Mouse (Mus musculus) forebrain, embryonic 16.5 days (tissue): ENCODE results near the gene Fbxl12. TPM values are rescaled to one million over a fixed set of nuclear protein-coding genes. Genes with fewer than 3 reads are reported as not detected.
"Not testable (repeated sequence)": the region's sequence is repeated elsewhere in the genome, so short reads cannot be mapped to it uniquely, and the experiment has no call there.

Source experiments
- ATAC-seq: fragments of 200-750 bp; cut with Nextera tagmentation; 2 replicates; pipeline ENCODE4 v1.8.0; 2017; ENCODE audit warnings: mild to moderate bottlenecking, moderate library complexity
- H3K27ac ChIP-seq: fragments of 300-500 bp; sonication (generic); 2 replicates; pipeline ENCODE4 v1.5.1; 2014; ENCODE audit warnings: low read length, control low read depth
- H3K27me3 ChIP-seq: fragments of 300-500 bp; sonication (generic); replicated peaks from 2 replicates; pipeline ENCODE4 v1.6.1; 2014; ENCODE audit warnings: low read length; ENCODE audit not compliant: control insufficient read depth, insufficient read depth
- H3K36me3 ChIP-seq: fragments of 300-500 bp; sonication (generic); 2 replicates; pipeline ENCODE4 v1.6.1; 2014; ENCODE audit not compliant: control insufficient read depth, insufficient read depth
- H3K4me1 ChIP-seq: fragments of 300-500 bp; sonication (generic); replicated peaks from 2 replicates; pipeline ENCODE4 v1.6.1; 2014; ENCODE audit warnings: low read length; ENCODE audit not compliant: control insufficient read depth, insufficient read depth
- H3K4me2 ChIP-seq: fragments of 300-500 bp; sonication (generic); 2 replicates; pipeline ENCODE4 v1.6.1; 2014; ENCODE audit warnings: mild to moderate bottlenecking, low read length, control low read depth
- H3K4me3 ChIP-seq: fragments of 300-500 bp; sonication (generic); replicated peaks from 2 replicates; pipeline ENCODE4 v1.5.1; 2014; ENCODE audit warnings: mild to moderate bottlenecking, low read length, control low read depth
- H3K9ac ChIP-seq: fragments of 300-500 bp; sonication (generic); replicated peaks from 2 replicates; pipeline ENCODE4 v1.6.1; 2014; ENCODE audit warnings: low read depth, low read length, control low read depth
- H3K9me3 ChIP-seq: fragments of 300-500 bp; sonication (generic); 2 replicates; pipeline ENCODE4 v1.6.1; 2016; ENCODE audit warnings: low read length; ENCODE audit not compliant: control insufficient read depth
- WGBS: fragments of 180-500 bp; shearing (Covaris S2); extraction: QIAGEN DNeasy Blood & Tissue Kit; methylation state at CpG from one replicate; pipeline ENCODE4 v1.1.7; 2014; 5-methylcytosine and 5-hydroxymethylcytosine counted together
- polyA plus RNA-seq: library from polyadenylated mRNA; unstranded; fragments of >200 nt; fragmentation: Nextera tagmentation; extraction: Ambion mirVana; gene quantifications from 2 replicates; pipeline ENCODE4 v1.2.1, GENCODE M21; 2015

Fbxl12 gene
- 15.0 and 16.2 TPM in 2 replicates for polyA plus RNA-seq

- peaks cover 4% of the 10 kb centered on the region; the same call in 1 of the 2 replicates for H3K36me3 ChIP-seq
- H3K9me3 ChIP-seq: no peaks in the 10 kb centered on the region
- peak within 1 kb of the TSS; percentile 75 for H3K9ac ChIP-seq
- peak within 1 kb of the TSS; percentile 100 for H3K4me2 ChIP-seq
- under 1% methylated on average over 43 of the region's 43 CpGs for WGBS
- peak within 1 kb of the TSS; percentile 89 for H3K27ac ChIP-seq
- H3K4me1 ChIP-seq: peaks cover 36% of the 10 kb centered on the region
- H3K4me3 ChIP-seq: peak within 1 kb of the TSS; percentile 92
- ATAC-seq: peak; percentile 54
- no peaks in the 10 kb centered on the region for H3K27me3 ChIP-seq
Measured at GRCm38 (mm10) chr9:20644360-20645081, at the start of gene Fbxl12. TSS of gene Fbxl12 (minus strand) at chr9:20644767.

GRCm38 (mm10) chr9:20692863-20693262 lies 48.3 kb upstream of the Fbxl12 start:
- no peaks in the 10 kb centered on the region for H3K36me3 ChIP-seq
- no peak overlapping the region for H3K27ac ChIP-seq
- 98% methylated on average over 3 of the region's 3 CpGs for WGBS
- H3K27me3 ChIP-seq: peaks cover 7% of the 10 kb centered on the region; the same call in 1 of the 2 replicates
- ATAC-seq: no peak
- peaks cover 3% of the 10 kb centered on the region; the same call in 1 of the 2 replicates for H3K9me3 ChIP-seq
- H3K4me3 ChIP-seq: no peak overlapping the region
- H3K4me2 ChIP-seq: no peak overlapping the region
- peaks cover 8% of the 10 kb centered on the region for H3K4me1 ChIP-seq
- no peak overlapping the region for H3K9ac ChIP-seq

GRCm38 (mm10) chr9:20690449-20690848 lies 45.9 kb upstream of the Fbxl12 start:
- not testable (repeated sequence) for H3K9ac ChIP-seq, H3K4me3 ChIP-seq, H3K27ac ChIP-seq, H3K9me3 ChIP-seq, H3K4me1 ChIP-seq, ATAC-seq, H3K4me2 ChIP-seq, H3K36me3 ChIP-seq, H3K27me3 ChIP-seq
- WGBS: 93% methylated on average over 2 of the region's 2 CpGs

- Histone ChIP-seq H3K4me1 (peaks cover 9% of the 10 kb centered on the region), H3K9ac (no peak overlapping the region), H3K27ac (no peak overlapping the region), H3K9me3 (no peaks in the 10 kb centered on the region), H3K4me2 (no peak overlapping the region), H3K27me3 (peaks cover 3% of the 10 kb centered on the region; the same call in 1 of the 2 replicates), H3K36me3 (no peaks in the 10 kb centered on the region), H3K4me3 (no peak overlapping the region)
- 4% methylated on average over 4 of the region's 4 CpGs for WGBS
- ATAC-seq: no peak
Measured at GRCm38 (mm10) chr9:20689913-20690312, 45.3 kb upstream of the Fbxl12 start.

DNA sequence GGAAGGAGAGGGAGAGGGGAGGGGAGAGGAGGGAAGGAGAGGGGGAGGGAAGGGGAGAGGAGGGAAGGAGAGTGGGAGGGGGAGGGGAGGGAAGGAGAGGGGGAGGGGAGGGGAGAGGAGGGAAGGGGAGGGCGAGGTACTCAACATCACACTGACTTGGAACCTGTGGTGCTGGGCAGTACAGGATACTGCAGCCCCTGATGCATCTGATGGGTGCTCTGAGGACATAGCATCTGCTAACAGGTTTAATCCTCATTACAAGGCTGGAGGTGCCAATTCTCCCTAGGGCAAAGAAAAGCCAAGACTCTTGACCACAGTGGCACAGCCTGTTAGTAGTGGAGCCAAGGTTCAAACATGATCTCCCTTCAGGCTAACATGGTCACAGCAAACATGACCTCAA lies 44.8 kb upstream of the Fbxl12 start:
- 71% methylated on average over 1 of the region's 1 CpGs for WGBS
- H3K9ac ChIP-seq: no peak overlapping the region
- no peaks in the 10 kb centered on the region for H3K36me3 ChIP-seq
- no peak overlapping the region for H3K4me3 ChIP-seq
- ATAC-seq: no peak
- peaks cover 4% of the 10 kb centered on the region for H3K4me1 ChIP-seq
- H3K4me2 ChIP-seq: no peak overlapping the region
- peaks cover 2% of the 10 kb centered on the region; the same call in 1 of the 2 replicates for H3K27me3 ChIP-seq
- H3K9me3 ChIP-seq: no peaks in the 10 kb centered on the region
- H3K27ac ChIP-seq: no peak overlapping the region

DNA sequence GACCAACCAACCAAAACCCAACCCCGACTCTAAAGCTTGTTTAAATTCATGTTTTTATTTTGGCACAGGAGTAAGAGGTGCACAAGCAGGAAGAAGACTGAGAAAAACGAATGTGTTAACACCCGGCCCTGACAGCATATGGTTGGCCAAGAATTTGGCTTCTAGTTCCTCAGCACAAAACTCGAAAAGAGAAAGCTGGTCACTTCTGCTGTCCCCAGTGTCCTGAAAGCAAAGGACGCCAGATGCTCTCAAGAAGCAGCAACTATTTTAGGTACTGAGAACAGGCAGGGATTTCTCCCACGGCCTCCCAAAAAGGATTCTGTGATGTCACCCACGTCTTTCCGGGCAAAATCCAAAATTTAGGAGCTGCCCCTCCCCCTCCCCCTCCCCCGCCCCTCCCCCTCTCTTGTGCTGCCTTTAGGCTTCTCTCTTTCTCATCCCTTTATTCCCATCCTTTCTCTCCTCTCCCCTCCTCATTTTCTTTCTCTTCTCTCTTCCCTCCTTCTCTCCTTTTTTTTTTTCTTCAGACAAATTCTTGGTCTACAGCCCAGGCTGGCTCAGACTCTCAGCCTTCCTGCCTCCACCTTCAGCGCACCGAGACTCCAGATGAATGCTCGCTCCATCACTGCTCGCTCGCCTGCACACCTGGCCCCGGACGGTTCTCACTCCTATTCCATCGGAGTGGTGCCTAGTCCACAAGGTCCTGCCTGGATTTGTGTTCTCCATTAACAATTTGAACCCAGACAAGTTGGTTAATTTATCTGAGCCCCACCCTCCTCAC lies 40.7 kb upstream of the Fbxl12 start:
- peaks cover 12% of the 10 kb centered on the region for H3K4me1 ChIP-seq
- H3K9me3 ChIP-seq: no peaks in the 10 kb centered on the region
- no peak overlapping the region for H3K27ac ChIP-seq
- whole genome bisulfite sequencing: 46% methylated on average over 17 of the region's 17 CpGs
- no peak overlapping the region for H3K4me2 ChIP-seq
- no peak overlapping the region for H3K9ac ChIP-seq
- H3K27me3 ChIP-seq: no peaks in the 10 kb centered on the region
- no peak for ATAC-seq
- H3K36me3 ChIP-seq: no peaks in the 10 kb centered on the region
- no peak overlapping the region for H3K4me3 ChIP-seq

DNA sequence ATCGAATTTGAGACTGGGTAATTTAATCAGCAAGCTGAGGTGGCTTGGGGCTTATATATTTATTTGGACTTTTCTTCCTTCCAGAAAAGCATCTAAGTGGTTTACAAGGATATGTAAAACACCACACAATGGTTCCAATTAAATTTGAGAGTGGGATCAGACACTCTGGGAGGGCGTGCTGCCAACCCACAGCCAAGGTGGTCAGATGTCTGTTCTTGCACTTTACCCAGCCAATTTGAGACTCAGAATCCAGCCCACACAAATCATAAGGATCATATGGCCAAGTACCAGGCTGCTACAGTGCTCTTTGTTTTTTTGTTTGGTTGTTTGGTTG lies 37.8 kb upstream of the Fbxl12 start:
- Histone ChIP-seq H3K27ac (peak overlapping the region; percentile 63), H3K9me3 (no peaks in the 10 kb centered on the region), H3K27me3 (no peaks in the 10 kb centered on the region), H3K9ac (no peak overlapping the region), H3K4me3 (no peak overlapping the region), H3K4me2 (no peak overlapping the region), H3K36me3 (no peaks in the 10 kb centered on the region), H3K4me1 (peaks cover 17% of the 10 kb centered on the region)
- WGBS: 18% methylated on average over 2 of the region's 2 CpGs
- ATAC-seq: peak; percentile 43; the same call in 1 of the 2 replicates

DNA sequence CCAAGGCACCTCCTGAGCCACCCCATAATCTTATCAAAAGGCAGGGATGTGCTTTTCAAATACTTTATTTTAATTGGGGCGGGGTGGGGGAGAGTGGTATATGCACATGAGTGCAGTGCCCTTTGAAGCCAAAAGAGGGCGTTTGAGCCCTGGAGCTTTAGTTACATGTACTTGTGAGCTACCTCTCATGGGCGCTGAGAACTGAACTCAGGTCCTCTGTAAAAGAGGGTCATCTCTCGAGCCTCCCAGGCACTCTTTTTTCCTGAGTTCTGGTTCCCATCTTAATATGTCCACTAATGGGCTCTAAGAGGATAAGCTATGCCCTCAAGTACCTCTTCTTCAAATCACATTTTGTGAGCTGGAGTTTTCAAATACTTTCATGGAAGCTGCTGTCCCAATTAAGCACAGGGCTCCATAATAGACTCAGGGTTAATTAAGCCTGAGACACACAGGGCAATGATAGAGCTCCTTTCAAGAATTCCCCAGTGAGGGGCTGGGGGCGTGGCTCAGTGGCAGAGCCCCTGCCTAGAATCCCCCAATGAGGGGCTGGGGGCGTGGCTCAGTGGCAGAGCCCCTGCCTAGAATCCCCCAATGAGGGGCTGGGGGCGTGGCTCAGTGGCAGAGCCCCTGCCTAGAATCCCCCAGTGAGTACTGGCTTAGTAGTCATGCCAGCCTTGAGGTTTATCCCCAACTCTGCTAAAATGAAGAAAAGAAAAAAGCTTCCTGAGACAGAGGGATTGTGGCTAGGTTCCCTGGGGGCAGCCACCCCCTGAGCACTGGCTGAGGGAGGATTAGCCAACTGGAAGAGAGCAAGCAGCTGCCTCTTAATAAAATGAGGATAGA lies 37.2 kb upstream of the Fbxl12 start:
- H3K9ac ChIP-seq: no peak overlapping the region
- no peaks in the 10 kb centered on the region for H3K9me3 ChIP-seq
- peak overlapping the region; percentile 63 for H3K27ac ChIP-seq
- H3K4me3 ChIP-seq: no peak overlapping the region
- no peaks in the 10 kb centered on the region for H3K27me3 ChIP-seq
- no peak overlapping the region for H3K4me2 ChIP-seq
- no peaks in the 10 kb centered on the region for H3K36me3 ChIP-seq
- WGBS: 23% methylated on average over 6 of the region's 7 CpGs
- peak; percentile 61 for ATAC-seq
- peaks cover 17% of the 10 kb centered on the region for H3K4me1 ChIP-seq
